Mouse (Mus musculus): ENCODE results near the gene Dyrk1a.

The Dyrk1a gene

DNA sequence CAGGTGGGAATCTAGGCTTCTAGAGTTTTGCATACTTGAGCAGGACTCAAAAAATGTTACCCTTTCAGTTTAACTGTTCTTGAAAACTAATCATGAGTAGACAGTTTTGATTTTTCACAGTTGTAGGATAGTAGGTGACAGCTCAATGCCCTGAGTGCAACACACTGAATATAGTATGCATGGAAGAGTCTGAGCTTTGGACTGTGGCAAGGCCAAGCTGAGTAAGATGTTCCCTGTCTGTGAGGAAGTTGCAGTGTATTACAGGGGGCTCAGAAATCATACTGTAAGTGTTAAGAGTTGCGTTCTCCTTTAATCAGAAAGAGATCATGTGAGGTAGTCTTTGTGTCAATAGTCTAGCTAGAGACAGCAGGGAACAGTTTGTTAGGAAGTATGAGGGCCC lies 20.4 kb downstream of the Dyrk1a start:
- DNase-seq (ENCODE audit: extremely low spot score) = no peak

DNA sequence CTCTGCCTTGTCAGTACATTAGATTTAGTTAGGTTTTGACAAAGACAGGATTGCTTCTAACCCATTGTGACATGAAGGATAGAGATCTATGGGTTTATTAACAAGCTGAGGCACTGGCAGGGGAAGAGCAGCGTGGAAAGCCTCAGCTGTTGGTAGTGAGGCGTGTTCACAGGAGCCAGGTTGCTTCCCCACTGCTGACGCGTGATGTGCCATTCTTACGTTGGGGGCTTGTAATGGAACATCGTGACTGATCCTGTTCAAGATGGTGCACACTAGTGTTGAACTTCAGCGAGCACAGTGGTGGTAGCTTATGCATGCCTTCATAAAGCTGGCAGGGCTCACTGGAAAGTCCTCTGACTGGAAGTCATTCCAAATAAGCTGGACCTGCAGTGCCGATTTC lies 21.2 kb downstream of the Dyrk1a start:
- no peak for DNase-seq (ENCODE audit: extremely low spot score)

DNA sequence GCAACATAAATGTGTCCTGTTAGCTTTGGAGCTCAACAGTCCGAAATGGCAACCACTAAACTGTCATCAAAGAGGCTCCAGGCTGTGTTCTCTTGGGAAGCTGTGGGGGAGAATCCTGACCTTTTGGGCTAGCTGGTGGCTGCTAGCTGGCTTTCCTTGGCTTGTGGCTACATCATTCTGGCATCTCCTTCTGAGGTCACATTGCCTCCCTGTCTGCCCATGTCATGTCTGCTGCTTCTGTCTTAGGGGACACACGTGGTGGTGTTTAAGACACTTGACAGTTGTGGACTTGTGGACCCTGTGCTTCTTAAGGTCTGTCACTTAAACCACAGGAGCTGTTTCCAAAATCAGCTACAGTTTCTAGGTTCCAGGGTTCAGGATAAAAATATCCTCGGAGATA lies 21.7 kb downstream of the Dyrk1a start:
- no peak for DNase-seq (ENCODE audit: extremely low spot score)

DNA sequence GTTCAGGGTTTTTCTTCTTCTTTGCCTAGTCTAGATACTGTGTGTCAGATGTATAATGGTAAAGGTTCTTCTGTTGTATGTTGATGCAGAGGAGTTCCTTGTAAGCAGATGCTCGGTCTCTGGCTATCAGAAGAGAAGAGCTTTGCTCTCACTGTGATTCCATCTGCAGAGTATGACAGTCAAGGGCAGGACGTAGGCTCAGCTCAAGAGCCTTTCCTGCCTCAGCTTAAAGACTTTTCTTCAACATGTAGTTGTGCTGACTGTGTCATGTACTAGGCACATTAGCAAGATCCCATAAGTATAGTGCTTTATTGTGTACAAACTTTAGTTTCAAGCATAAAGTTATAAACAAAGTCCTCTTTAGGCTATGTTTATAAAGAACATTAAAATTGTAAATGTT lies 26.8 kb downstream of the Dyrk1a start:
- DNase-seq (ENCODE audit: extremely low spot score) = no peak

DNA sequence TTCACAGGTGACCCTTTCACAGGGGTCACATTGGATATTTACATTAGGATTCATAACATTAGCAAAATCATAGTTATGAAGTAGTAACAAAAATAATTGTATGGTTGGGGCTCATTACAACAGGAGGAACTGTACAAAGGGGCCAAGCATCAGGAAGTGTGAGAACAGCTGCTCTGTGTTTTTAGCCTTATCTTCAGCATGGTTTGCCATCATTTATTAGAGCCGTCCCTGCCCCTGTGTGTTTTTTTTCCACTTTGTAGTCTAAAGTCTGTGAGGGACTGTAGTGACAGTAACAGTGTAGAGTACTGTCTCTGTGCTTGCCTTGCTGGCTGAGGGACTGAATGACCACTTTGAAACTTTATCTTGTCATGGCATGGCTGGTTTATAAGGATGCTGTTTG lies 27.8 kb downstream of the Dyrk1a start:
- no peak for DNase-seq (ENCODE audit: extremely low spot score)

DNA sequence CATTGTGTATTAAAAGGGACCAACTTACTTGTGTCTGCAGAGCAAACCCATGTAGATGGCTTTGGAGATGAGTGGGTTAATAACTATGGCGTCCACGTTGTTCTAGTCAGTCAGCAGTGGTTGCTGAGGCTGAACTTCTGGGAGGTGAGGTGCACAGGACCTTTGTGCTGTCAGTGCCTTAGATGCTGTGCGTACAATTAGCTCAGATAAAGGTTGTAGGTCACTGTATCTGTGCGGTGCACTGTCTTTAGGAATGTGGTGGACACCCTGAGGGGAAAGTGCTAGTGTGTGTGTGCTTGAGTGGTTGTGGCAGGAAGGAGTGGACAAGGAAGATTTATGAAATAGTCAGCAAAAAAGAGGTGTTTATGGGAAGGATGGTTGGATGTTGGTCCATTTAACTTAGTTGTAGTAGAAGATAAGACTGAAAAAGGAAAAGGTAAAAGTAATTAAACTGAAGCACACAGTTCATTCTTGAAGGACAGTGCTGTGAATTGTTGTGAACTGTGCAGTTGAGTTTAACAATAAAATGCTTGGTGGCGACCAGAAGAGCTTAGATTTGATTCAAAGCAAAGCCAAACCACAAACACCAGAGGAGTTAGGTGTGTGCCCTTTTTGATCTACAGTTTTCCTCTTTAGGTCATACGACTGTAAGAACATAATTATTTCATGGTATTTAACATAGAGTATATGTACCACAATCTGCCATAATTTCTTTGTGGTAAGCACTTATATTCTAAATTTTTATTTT lies 30.3 kb downstream of the Dyrk1a start:
- no peak for DNase-seq (ENCODE audit: extremely low spot score)

DNA sequence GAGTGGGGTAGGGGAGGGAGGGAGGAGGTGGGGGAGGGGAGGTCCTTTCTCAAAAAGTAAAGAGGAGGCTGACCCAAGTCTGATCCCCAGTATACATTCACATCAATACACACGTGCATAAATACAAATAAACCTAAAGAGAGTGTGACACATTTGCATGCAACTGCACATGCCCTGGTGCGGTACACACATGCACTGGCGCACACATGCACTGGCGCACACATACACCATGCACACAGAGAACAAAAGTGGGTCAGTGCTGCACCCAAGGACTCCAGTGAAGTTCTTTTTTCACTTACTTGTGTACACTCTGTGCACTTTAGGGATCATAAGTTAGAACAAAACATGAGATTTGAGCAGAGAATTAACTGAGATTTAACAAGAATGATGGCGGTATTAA lies 31.3 kb downstream of the Dyrk1a start:
- peak; percentile 8 for DNase-seq (ENCODE audit: extremely low spot score)

DNA sequence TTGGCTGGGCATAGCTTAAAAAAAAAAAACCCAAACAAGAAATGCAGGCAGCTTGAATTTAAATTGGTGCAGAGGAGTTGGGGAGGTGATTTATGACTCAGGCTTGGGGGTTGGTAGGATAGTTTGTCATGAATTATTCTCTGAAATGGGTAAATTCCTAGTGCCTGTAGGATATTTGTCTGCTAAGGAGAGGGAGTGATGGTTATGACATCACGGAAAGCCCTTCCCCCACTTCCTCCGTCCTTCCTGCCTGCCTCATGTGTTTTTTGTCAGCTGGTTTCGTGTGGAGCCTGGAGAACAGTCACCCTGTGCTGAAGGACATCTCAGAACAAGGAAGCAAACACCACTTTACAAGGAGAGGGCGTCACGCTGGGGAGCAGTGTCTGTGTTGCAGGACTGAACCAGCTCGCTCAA lies 31.7 kb downstream of the Dyrk1a start:
- peak; percentile 30 for DNase-seq (ENCODE audit: extremely low spot score)

DNA sequence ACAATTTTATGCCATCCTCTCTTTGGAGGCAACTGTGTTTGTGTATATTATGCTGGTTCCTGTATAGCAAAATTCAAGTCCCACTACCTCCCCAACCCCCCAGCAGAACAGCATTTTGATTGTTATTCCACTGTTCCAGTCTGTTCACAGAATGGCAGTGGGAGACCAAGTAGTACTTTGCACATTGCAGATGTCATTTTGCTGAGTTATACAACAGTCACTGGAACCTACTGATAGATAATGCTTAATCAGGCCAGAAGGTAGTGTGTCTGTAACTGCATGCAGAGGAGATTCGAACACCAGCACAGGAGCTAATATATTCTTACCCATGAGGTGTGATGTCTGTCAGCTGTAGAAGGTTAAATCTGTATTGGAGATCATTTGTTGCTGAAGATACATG lies 32.4 kb downstream of the Dyrk1a start:
- no peak for DNase-seq (ENCODE audit: extremely low spot score)

DNA sequence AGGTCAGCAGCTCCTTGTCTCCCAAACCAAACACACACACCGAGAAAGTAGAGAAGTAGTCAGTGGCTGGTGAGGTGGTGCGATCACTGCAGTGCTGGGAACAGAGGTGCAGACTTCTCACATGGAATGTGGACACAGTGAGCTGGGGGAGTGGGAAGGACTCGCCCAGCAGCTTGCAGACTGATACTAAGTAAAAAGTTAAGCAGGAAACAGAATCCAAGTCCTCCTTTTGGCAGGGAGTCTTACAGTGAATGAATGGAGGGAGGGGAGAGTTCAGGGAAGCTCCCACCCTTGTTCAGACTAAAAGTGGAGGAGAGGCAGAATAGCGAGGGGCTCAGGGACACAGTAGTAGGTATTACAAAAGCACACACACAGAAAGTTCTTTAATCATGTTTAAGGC lies 32.9 kb downstream of the Dyrk1a start:
- no peak for DNase-seq (ENCODE audit: extremely low spot score)

DNA sequence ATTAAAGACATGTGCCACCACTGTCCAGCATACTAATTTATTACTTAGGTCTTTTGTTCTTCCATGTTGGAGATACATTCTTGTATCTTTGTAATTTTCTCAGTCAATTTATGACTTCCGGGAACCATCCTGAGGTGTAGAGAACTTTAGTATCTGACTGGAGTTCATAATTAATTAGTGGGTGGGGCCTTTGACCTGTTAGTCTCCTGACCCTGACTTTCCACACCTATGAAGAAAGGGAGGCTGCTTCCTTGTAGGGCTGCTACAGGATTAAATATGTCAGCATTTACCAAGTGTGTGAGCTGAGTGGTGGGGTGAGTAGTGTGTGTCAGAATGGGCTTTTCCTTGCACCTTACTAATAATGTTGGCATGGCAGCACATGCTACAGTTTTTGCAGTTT lies 36.4 kb downstream of the Dyrk1a start:
- no peak for DNase-seq (ENCODE audit: extremely low spot score)

DNA sequence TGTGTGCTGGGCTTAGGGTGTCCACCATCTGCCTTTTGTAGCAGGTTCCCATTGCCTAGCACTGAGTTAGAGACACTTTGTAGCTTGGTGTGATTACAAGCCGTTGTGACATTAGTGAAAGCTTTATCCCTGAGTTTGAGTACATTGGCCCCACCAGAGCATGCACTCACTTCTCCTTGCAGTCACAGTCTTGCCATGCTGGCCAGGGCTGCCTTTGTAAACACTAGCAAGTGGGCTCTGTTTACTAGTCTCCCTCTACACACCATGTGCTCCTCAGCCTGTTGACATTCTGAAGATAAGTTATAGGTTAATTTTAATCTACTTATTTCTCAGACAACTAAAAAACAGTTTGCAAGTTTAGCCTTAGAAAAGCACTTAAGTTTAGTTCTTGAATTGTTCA lies 37.7 kb downstream of the Dyrk1a start:
- no peak for DNase-seq (ENCODE audit: extremely low spot score)

DNA sequence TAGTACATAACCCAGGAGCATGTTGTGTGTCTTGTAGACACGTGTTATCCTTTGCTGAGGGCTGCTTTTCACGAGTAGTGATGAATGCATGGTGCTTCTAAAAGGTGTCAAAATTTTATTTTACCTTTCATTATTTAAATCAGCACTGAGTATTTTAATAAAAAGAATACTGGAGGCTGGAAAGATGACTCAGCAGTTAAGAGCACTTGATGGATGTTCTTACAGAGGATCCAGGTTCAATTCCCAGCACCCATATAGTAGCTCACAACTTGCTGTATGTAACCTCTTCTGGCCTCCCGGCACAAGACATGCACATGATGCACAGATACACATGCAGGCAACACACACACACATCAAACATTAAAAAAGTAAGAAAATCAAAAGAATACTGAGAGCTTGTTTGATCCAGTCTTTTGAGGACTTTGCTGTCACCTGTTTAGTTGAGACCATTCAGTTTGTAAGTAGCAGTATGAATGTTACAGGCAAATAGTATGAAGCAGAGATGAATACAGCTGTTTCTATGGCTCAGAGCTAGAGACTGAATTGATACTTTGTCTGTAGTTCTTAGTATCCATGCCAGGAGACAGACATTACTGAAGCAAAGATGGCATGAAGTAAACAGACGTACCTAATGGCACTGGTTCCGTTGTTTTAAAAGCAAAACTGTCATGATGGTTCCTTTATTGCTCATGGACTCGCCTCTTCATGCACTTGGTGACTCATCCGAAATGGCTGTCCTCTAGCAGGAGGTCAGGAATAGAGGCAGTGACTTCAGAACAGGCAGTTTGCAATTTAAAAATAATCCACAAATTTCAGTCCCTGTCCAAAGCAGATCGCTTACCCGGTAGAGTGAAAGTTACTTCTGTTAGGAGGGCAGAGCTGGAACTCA lies 39.1 kb downstream of the Dyrk1a start:
- no peak for DNase-seq (ENCODE audit: extremely low spot score)

DNA sequence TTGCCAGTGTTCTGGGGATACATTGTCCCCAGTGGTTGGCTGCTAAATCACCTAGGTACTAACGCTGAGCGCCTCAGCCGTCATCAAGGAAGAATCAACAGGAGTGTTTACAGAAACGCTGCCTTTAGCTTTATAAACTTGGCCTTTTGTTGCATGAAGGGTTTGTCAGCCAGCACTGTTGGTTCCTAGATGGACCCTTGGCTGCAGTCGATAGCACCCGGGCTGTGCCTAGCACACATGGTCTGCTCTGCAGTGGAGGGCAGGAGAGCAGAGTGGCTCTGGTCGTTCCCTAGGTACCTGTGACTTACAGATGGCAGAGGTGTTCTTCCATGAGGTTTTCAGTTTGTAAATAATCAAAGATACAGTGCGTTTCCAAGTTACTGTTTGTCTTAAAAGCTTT lies 42.8 kb downstream of the Dyrk1a start:
- no peak for DNase-seq (ENCODE audit: extremely low spot score)

DNA sequence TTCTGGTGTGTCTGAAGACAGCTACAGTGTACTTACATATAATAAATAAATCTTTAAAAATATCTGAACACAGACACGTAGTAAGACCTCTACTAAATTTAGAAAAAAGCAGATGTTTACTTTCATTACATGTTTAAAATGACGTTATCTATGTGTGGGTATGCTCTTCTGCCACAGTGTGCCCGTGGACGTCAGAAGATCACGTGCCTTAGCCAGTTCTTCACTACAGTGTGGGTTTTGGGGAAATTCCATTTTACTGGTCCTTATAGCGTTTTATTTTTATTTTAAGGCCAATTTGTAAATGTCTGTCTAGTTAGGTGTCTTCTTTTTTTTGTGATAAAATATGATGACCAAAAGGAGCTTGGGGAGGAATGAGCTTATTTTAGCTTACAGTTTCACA lies 47.4 kb downstream of the Dyrk1a start:
- DNase-seq (ENCODE audit: extremely low spot score) = no peak

DNA sequence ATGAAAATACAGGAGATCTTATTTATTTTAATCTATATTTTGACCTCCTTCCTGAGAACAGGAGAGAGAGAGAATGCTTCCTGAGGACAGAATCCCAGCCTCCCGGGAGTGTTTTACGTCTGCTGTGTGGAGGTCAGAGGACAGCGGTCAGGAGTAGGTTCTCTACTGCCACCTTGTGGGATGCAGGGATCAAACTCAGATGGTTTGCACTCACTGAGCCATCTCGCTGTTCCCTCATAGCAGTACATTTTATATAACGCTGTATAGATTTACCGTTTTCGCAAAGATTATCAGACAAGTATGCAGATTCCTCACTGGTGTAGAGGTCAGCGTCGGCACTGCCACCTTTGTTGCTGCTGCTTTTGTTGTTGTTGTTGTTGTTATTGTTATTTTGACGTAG lies 48.7 kb downstream of the Dyrk1a start:
- peak; percentile 47 for DNase-seq (ENCODE audit: extremely low spot score)

DNA sequence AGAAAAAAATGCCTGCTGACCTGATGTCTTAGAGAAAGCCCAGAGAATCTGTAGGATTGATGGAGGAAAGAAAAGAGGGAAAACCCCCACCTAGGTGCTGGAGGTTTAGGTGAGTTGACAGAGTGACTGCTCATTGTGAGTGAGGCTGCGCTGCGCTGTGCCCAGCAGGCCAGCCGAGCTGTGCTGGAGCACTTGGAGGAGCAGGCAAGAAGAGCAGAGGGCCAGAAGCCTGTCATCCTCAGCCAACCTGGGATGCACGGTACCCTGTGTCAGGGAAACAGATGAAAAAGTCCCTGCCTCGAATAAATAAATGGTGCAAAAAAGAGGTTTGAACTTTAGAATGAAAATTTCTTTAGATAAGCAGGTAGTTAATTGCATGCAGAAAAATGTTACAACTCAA lies 49.5 kb downstream of the Dyrk1a start:
- DNase-seq (ENCODE audit: extremely low spot score) = no peak

DNA sequence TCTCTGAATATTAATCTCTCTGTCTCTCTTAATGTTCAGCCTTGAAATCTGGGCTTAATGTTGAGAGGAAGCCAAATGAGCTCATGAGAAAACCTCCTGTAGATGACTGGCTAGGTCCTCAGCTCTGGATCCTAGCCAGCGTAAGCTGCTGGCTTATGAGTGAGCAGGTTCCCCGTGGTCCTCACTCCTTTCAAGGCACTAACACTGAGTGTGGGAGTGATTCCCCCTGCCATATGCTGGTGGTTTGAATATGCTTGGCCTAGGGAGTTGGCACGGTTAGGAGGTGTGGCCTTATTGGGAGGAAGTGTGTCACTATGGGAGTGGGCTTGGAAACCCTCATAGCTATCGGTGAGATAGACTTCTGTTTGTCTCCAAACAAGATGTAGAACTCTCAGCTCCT lies 55.1 kb downstream of the Dyrk1a start:
- no peak for DNase-seq (ENCODE audit: extremely low spot score)

DNA sequence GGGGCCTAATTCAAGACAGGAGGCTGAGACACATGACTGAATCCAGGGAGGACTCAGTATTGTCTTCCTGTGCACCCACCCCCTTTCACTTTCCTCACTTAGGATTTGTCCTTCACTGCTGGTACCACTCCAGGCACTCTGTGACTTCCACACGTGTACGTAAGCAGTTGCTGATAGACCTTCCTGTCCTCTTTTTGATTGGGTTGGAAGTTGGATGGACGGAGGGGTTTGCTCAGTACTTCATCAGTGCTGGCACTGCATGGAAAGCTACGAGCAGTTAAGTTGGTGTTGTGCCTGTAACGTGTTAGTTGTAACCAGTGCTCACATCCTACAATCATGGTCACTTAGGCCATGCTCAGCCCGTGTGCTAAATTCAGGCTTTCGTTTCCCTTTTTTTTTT lies 55.8 kb downstream of the Dyrk1a start:
- DNase-seq (ENCODE audit: extremely low spot score) = no peak

DNA sequence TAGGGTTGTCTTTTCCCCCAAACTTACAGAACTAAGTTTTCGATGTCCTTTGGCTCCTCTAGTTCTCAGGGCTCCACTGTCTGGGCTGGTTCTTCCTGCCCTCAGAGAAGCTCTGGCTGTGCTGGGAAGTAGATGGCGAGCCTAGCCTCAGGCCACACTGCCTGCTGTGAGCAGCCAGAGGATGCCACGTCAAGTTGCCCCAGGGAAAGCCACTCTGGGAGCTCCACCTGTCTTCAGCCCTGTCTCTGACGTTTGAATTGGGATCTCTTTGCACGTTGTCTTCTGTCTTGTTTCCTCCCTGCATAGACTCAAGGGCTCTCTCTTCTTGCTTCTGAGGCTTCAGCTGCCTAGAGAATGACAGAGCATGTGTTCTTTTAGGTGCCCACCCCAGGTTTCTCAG lies 57.9 kb downstream of the Dyrk1a start:
- no peak for DNase-seq (ENCODE audit: extremely low spot score)

DNA sequence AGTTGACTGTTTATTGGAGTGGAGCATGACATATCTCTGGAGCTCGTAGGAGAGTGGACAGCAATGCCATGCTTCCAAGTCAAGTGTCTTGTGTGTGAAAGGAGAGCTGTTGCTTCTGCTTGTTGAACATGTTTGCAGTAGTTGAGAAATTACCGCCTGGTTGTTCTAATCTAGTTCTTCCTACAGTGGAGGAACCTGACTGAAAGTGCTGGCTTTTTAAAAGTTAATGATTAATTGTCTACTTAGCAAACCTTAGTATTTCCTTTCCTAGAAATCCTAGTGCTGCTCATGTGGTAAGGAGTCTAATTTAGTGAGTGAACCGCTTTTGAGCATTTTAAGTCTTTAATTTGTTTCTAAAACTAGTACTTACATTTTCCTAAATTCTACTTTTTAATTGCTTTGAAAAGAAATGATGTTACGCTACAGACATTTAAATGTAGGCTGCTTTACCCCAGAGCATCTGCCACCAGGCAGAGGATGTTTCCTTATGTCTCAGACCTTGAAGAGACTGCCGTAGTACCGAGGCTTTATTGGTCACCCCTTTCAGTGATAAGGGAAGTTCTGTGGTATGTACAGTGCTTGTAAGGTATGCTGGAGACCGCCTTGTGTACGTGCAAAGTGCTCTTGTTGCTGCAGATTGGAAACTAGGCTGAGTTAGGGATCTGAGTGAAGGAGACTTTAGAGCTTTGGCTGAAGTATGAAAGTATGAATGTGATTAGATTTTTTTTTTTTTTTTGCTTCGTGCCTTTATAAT lies 59.3 kb downstream of the Dyrk1a start:
- no peak for DNase-seq (ENCODE audit: extremely low spot score)

DNA sequence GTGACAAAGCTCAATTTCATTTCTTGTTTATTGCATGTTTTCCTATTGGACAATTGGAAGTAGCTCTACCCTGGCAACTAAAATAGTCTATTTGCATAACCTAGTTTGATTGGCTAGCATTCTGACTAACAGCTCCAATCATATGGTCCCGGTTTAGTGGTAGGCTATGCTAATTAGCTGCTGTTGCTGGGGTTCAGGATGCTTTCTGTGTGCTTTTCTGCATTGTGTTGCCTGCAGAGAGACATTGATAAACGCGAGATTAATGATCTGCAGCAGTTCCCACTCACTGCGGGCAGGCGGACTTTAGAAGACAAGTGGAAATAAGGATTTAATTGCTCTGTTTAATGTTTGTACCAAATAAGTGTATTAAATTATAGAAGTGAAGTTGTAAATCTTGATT lies 62.2 kb downstream of the Dyrk1a start:
- DNase-seq (ENCODE audit: extremely low spot score) = peak; percentile 41
